Mouse (Mus musculus): Measurements from ENCODE around the gene Tcaf1. TPM values are rescaled to one million over a fixed set of nuclear protein-coding genes. Genes with fewer than 3 reads are reported as not detected.

The Tcaf1 gene
- 3.1 TPM in 2 replicates for polyA plus RNA-seq (2012; rRNA removed)

GRCm38 (mm10) chr6:42709291-42710211 is at the start of gene Tcaf1:
Gene Tcaf1, minus strand, starts transcription at chr6:42710088.

GRCm38 (mm10) chr6:42756104-42756503 is 46.2 kb upstream of the Tcaf1 start, which contains the start of gene Olfr38:
Gene Olfr38, plus strand, starts transcription at chr6:42756404.

GRCm38 (mm10) chr6:42739071-42739470 is 29.2 kb upstream of the Tcaf1 start, which contains the start of gene Olfr453:
Gene Olfr453, plus strand, starts transcription at chr6:42739371.

DNA sequence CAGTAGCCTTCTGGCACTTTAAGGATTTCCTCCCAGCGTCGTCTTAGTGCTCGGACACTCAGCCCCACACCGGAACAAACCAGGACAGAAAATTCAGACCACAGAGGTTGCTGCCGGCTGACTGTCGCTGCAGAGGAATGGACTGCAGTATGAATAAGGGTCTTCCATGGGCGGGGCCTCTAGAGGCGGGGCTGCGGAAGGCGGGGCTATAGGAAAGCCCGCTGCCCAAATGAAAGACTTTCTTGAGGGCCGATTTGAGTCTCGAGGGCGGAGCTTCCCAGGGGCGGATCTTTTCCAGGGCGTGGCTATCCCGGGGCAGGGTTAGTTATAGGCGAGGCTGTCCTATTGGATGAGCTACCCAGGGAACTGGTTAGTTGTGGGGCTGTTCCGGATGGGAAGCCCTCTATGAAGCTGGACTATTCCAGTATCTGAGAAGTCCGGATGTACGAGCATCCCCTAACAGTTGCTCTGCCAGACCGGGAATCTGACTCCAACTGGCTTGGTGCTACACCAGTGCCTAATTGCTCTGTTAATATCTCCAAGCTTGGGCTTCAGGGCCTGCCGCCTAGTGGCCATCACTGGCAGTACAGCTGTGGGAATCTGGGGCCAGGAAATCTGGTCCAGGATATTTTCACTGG is 64.9 kb downstream of the Tcaf1 start, which contains the start of gene Tcaf2:
TSS of gene Tcaf2 (minus strand) at position 343 of the 638 bp plus-strand sequence.

Other genes starting within 250 kb of the Tcaf1 start
- not detected in 2 replicates for gene Olfr458, start 244.9 kb downstream of the Tcaf1 start, polyA plus RNA-seq (2012; rRNA removed)
- gene Olfr457, start 233.8 kb downstream of the Tcaf1 start, polyA plus RNA-seq (2012; rRNA removed): not detected in 2 replicates
- not detected in 2 replicates for gene Olfr456, start 222.9 kb downstream of the Tcaf1 start, polyA plus RNA-seq (2012; rRNA removed)
- not detected in 2 replicates for gene Olfr455, start 162.5 kb downstream of the Tcaf1 start, polyA plus RNA-seq (2012; rRNA removed)
- gene Tcaf3, start 112.4 kb downstream of the Tcaf1 start, polyA plus RNA-seq (2012; rRNA removed): not detected in 2 replicates
- 0.10 and 0.15 TPM in 2 replicates for gene Tcaf2, start 64.8 kb downstream of the Tcaf1 start, polyA plus RNA-seq (2012; rRNA removed)
- gene Olfr453, start 29.3 kb upstream of the Tcaf1 start, polyA plus RNA-seq (2012; rRNA removed): not detected in 2 replicates
- gene Olfr38, start 46.3 kb upstream of the Tcaf1 start, polyA plus RNA-seq (2012; rRNA removed): not detected in 2 replicates
- not detected in 2 replicates for gene Olfr452, start 75.0 kb upstream of the Tcaf1 start, polyA plus RNA-seq (2012; rRNA removed)
- gene Olfr450, start 101.9 kb upstream of the Tcaf1 start, polyA plus RNA-seq (2012; rRNA removed): not detected in 2 replicates
- gene Olfr449, start 124.3 kb upstream of the Tcaf1 start, polyA plus RNA-seq (2012; rRNA removed): not detected in 2 replicates
- not detected in 2 replicates for gene Olfr448, start 180.4 kb upstream of the Tcaf1 start, polyA plus RNA-seq (2012; rRNA removed)
- not detected in 2 replicates for gene Olfr447, start 198.8 kb upstream of the Tcaf1 start, polyA plus RNA-seq (2012; rRNA removed)
- gene Olfr446, start 211.3 kb upstream of the Tcaf1 start, polyA plus RNA-seq (2012; rRNA removed): not detected in 2 replicates
- gene Olfr444, start 239.0 kb upstream of the Tcaf1 start, polyA plus RNA-seq (2012; rRNA removed): not detected in 2 replicates

Data from liver, embryonic 18 days (tissue).